10 mouse cellular contexts compared by ENCODE assay signal in the genomic region with DNA sequence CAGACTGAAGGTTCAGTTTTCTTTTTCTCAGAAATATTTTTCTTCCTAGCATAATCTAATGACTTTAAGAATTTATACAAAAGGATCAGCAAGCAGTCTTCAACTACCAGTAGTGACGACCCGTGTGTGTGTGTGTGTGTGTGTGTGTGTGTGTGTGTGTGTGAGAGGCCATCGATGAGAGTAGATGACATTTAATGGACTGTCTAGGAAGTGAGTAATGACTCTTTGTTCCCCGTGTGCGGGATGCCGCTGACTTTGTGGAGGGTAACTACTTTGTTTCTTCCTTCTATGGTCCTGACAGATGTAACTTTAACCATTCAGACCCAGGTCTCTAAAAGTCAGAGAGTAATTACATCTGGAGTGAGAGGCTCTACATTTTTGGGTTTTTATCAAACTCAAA. TPM values are rescaled to one million over a fixed set of nuclear protein-coding genes. Genes with fewer than 3 reads are reported as not detected.
DNase-seq lines count a peak whose midpoint lies in the region; ATAC-seq and TF ChIP-seq lines count a peak whose summit lies in the region.
"Had no signal": no experiment of that assay in that cellular context is flagged by ENCODE, and none has a peak within 500 bp of the region (broad histone marks: within the 10 kb centered on the region; RNA-seq: fewer than 3 reads in every experiment).

No protein-coding gene starts in this region.

- H3K27ac ChIP-seq in kidney, embryonic 15.5 days: no peak overlapping the region
- no peak overlapping the region for H3K27ac ChIP-seq in embryonic facial prominence, embryonic 14.5 days (replicated peaks; ENCODE audit: low read depth, low read length)
- H3K27ac ChIP-seq in intestine, embryonic 14.5 days (ENCODE audit: low read depth): no peak overlapping the region
- H3K27ac ChIP-seq: macrophage had no signal

- peak overlapping the region; percentile 94 for H3K4me2 ChIP-seq in kidney, embryonic 15.5 days
- peak overlapping the region; percentile 79 for H3K4me2 ChIP-seq in embryonic facial prominence, embryonic 14.5 days (ENCODE audit: low read depth, low read length)
- peak overlapping the region; percentile 72 for H3K4me2 ChIP-seq in intestine, embryonic 14.5 days (ENCODE audit: low read length)
- H3K4me2 ChIP-seq in myocyte (ENCODE audit: low read depth): peak overlapping the region; percentile 85

- H3K9me3 ChIP-seq in kidney, embryonic 15.5 days (replicated peaks): no peaks in the 10 kb centered on the region
- no peaks in the 10 kb centered on the region for H3K9me3 ChIP-seq in embryonic facial prominence, embryonic 14.5 days (ENCODE audit: control insufficient read depth, low read length)
- no peaks in the 10 kb centered on the region for H3K9me3 ChIP-seq in intestine, embryonic 14.5 days (ENCODE audit: control insufficient read depth, low read length)

- H3ac ChIP-seq in myocyte (ENCODE audit: control insufficient read depth, insufficient read length): no peak overlapping the region

- peaks cover 30% of the 10 kb centered on the region for H3K4me1 ChIP-seq in kidney, embryonic 15.5 days
- H3K4me1 ChIP-seq in embryonic facial prominence, embryonic 14.5 days (ENCODE audit: control insufficient read depth, insufficient read depth, low read length): peaks cover 7% of the 10 kb centered on the region
- peaks cover 16% of the 10 kb centered on the region; the same call in 1 of the 2 replicates for H3K4me1 ChIP-seq in intestine, embryonic 14.5 days (replicated peaks; ENCODE audit: control insufficient read depth, insufficient read depth, low read length)

- H3K27me3 ChIP-seq in kidney, embryonic 15.5 days: peaks cover 3% of the 10 kb centered on the region; the same call in 1 of the 2 replicates
- H3K27me3 ChIP-seq in embryonic facial prominence, embryonic 14.5 days (replicated peaks; ENCODE audit: control insufficient read depth, insufficient read depth, low read length): no peaks in the 10 kb centered on the region
- H3K27me3 ChIP-seq in intestine, embryonic 14.5 days (replicated peaks; ENCODE audit: control insufficient read depth, insufficient read depth, low read length): no peaks in the 10 kb centered on the region
- no peaks in the 10 kb centered on the region for H3K27me3 ChIP-seq in myocyte (ENCODE audit: control insufficient read depth, insufficient read depth, insufficient read length)
- H3K27me3 ChIP-seq: Patski had no signal

- 8% methylated on average over 6 of the region's 6 CpGs for WGBS in kidney, embryonic 15.5 days
- 20% methylated on average over 6 of the region's 6 CpGs for WGBS in embryonic facial prominence, embryonic 14.5 days
- 17% methylated on average over 6 of the region's 6 CpGs for WGBS in intestine, embryonic 14.5 days

- TF ChIP-seq POLR2A in myocyte (IDR thresholded peaks at IDR 0.05; ENCODE audit: insufficient read length, low read depth): no peak

- H3K4me3 ChIP-seq in kidney, embryonic 15.5 days (replicated peaks): peak overlapping the region; percentile 81
- H3K4me3 ChIP-seq in embryonic facial prominence, embryonic 14.5 days (ENCODE audit: low read depth, low read length): peak overlapping the region; percentile 86
- H3K4me3 ChIP-seq in intestine, embryonic 14.5 days (ENCODE audit: low read depth, low read length): peak overlapping the region; percentile 82
- H3K4me3 ChIP-seq in myocyte: peak overlapping the region; percentile 89

- no peaks in the 10 kb centered on the region for H3K36me3 ChIP-seq in kidney, embryonic 15.5 days
- no peaks in the 10 kb centered on the region for H3K36me3 ChIP-seq in embryonic facial prominence, embryonic 14.5 days (ENCODE audit: control insufficient read depth, insufficient read depth, low read length)
- no peaks in the 10 kb centered on the region for H3K36me3 ChIP-seq in intestine, embryonic 14.5 days (ENCODE audit: control insufficient read depth, insufficient read depth, low read length)
- H3K36me3 ChIP-seq in myocyte (ENCODE audit: control insufficient read depth, insufficient read depth): no peaks in the 10 kb centered on the region

- peaks cover 72% of the 10 kb centered on the region for H3K79me2 ChIP-seq in myocyte (ENCODE audit: control insufficient read depth, insufficient read depth)

- no peak for ATAC-seq in kidney, embryonic 15.5 days (replicated peaks; ENCODE audit: low FRiP score)
- ATAC-seq in embryonic facial prominence, embryonic 14.5 days (ENCODE audit: low read depth): no peak
- ATAC-seq in intestine, embryonic 14.5 days (replicated peaks; ENCODE audit: low FRiP score, low TSS enrichment, low read depth): no peak
- no peak for ATAC-seq in activated CD4-positive, CD25-positive, alpha-beta regulatory T cell, adult 4 months
- ATAC-seq: Patski had no signal

- H3K9ac ChIP-seq in kidney, embryonic 15.5 days: 0 out of 2 replicates have a peak overlapping the region, but pooled peaks have one; percentile 80
- no peak overlapping the region for H3K9ac ChIP-seq in embryonic facial prominence, embryonic 14.5 days (ENCODE audit: low read depth, low read length)
- no peak overlapping the region for H3K9ac ChIP-seq in intestine, embryonic 14.5 days (ENCODE audit: low read length)

- no peak for DNase-seq in kidney, postnatal 10 days
- no peak for DNase-seq in embryonic facial prominence, embryonic 14.5 days (ENCODE audit: low spot score)
- no peak for DNase-seq in intestine, embryonic 14.5 days (ENCODE audit: low spot score)
- no peak for DNase-seq in MN1 (ENCODE audit: low spot score)
- DNase-seq in testis, postnatal 14 days (ENCODE audit: low spot score): no peak

TF ChIP-seq in myocyte, 11 proteins besides CTCF, POLR2A, EP300 and RAD21:
- TF ChIP-seq REST (IDR thresholded peaks at IDR 0.05; ENCODE audit: insufficient read depth, insufficient read length) (no peak), SRF (IDR thresholded peaks at IDR 0.05; ENCODE audit: control insufficient read depth, insufficient read length, low read depth) (no peak), TCF12 (IDR thresholded peaks at IDR 0.05; ENCODE audit: insufficient read depth, poor library complexity, severe bottlenecking) (no peak), E2F4 (IDR thresholded peaks at IDR 0.05; ENCODE audit: insufficient read depth) (no peak), MAX (IDR thresholded peaks at IDR 0.05; ENCODE audit: low read depth) (no peak), MYOD1 (IDR thresholded peaks at IDR 0.05; ENCODE audit: control insufficient read depth in 1 of 3, insufficient read length in 2 of 3, low read depth in 2 of 3) (no peak), MYOG (IDR thresholded peaks at IDR 0.05; ENCODE audit: control insufficient read depth in 1 of 3, insufficient read depth in 1 of 3, insufficient read length in 2 of 3, low read depth in 2 of 3) (no peak), CEBPB (IDR thresholded peaks at IDR 0.05; ENCODE audit: insufficient read depth, poor library complexity, severe bottlenecking) (no peak), TCF3 (IDR thresholded peaks at IDR 0.05; ENCODE audit: insufficient read length, low read depth) (no peak), POLR2AphosphoS2 (IDR thresholded peaks at IDR 0.05; ENCODE audit: insufficient read length, low read depth) (no peak)

RNA-seq across cellular contexts. Expression of a gene that starts 2.3 kb away (rescaled TPM):
- 33.0 and 36.8 TPM in 2 replicates for polyA plus RNA-seq in kidney, embryonic 15.5 days (2015; fragmentation: Nextera tagmentation; extraction: Ambion mirVana)
- 24.3 and 26.0 TPM in 2 replicates for polyA plus RNA-seq in embryonic facial prominence, embryonic 14.5 days (2014; fragmentation: Nextera tagmentation; extraction: Ambion mirVana)
- 45.0 and 49.0 TPM in 2 replicates for polyA plus RNA-seq in intestine, embryonic 14.5 days (2014; fragmentation: Nextera tagmentation; extraction: Ambion mirVana)
- 16.5 TPM for polyA plus RNA-seq in myocyte (2012; fragmentation: generic; extraction: Trizol)
- polyA plus RNA-seq in activated CD4-positive, CD25-positive, alpha-beta regulatory T cell, adult 4 months (2017; shearing (Covaris generic)): 1 to 10 TPM; 1.7 to 4.2 TPM
